Comparison of ENCODE assay signal across 10 mouse cellular contexts in the genomic region with DNA sequence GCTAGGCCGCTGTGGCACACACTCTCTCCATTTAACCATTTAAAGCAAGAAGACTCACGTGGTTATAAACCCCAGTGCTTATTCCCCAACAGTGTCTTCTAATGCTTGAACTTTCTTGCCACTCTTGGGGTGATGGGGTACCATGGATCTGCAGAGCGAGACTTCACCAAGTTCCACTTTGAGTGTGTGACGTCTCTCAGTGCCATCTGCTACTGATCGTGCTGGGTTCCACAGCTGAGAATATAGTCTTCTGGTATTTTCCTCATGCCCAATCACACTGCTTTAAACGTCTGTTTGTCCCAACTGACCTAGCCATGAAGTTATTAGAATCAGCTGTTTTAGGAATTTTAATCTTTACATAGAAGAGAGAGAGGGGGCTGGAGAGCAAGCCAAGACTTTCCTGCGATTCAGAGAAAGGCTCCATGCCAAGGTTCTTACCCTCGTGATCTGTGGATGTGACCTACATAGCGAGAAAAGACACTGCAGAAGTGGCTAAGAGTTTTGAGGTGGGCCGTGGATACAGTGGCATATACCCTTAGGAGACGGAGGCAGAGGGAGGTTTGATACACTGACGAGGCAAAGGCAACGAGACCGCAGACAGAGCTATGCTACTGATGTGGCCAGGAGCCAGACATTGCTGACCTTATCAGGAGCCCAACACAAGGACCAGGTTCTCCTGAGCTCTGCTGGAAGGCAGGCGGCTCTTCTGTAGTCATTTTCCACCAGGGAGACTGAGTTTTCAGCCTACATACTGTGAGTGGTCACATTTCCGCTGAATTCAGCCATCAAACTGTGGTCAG. TPM values are rescaled to one million over a fixed set of nuclear protein-coding genes. Genes with fewer than 3 reads are reported as not detected.
DNase-seq lines count a peak whose midpoint lies in the region; ATAC-seq and TF ChIP-seq lines count a peak whose summit lies in the region.
"Had no signal": no experiment of that assay in that cellular context is flagged by ENCODE, and none has a peak within 500 bp of the region (broad histone marks: within the 10 kb centered on the region; RNA-seq: fewer than 3 reads in every experiment).

No protein-coding gene starts in this region.

- H3K9me3 ChIP-seq in heart, embryonic 13.5 days = no peaks in the 10 kb centered on the region
- no peaks in the 10 kb centered on the region for H3K9me3 ChIP-seq in lung, postnatal 0 days (ENCODE audit: low read length)
- H3K9me3 ChIP-seq: kidney, embryonic 15.5 days; midbrain, embryonic 13.5 days had no signal

- peaks cover 45% of the 10 kb centered on the region for H3K4me1 ChIP-seq in heart, embryonic 13.5 days
- no peaks in the 10 kb centered on the region for H3K4me1 ChIP-seq in lung, postnatal 0 days (ENCODE audit: insufficient read depth, low read depth, low read length)

- H3K9ac ChIP-seq in heart, embryonic 13.5 days = 0 out of 2 replicates have a peak overlapping the region, but pooled peaks have one; percentile 37
- H3K9ac ChIP-seq in lung, postnatal 0 days (replicated peaks; ENCODE audit: low read depth) = no peak overlapping the region
- H3K9ac ChIP-seq: kidney, embryonic 15.5 days; midbrain, embryonic 13.5 days had no signal

- intact Hi-C loops in gastrocnemius, postnatal 14 days (cut with DNase I; ENCODE audit: low total_unique reads) = no loop called here

- TF ChIP-seq EP300 in lung, postnatal 0 days (IDR thresholded peaks at IDR 0.05) = no peak

- H3K36me3 ChIP-seq in heart, embryonic 13.5 days = no peaks in the 10 kb centered on the region
- no peaks in the 10 kb centered on the region for H3K36me3 ChIP-seq in lung, postnatal 0 days (ENCODE audit: insufficient read depth, low read length)
- H3K36me3 ChIP-seq: kidney, embryonic 15.5 days; midbrain, embryonic 13.5 days had no signal

- 40% methylated on average over 16 of the region's 16 CpGs for WGBS in heart, embryonic 13.5 days
- WGBS in lung, postnatal 0 days = 58% methylated on average over 16 of the region's 16 CpGs

- H3K4me3 ChIP-seq in heart, embryonic 13.5 days = no peak overlapping the region
- H3K4me3 ChIP-seq in lung, postnatal 0 days (ENCODE audit: low read depth, low read length) = no peak overlapping the region
- H3K4me3 ChIP-seq: kidney, embryonic 15.5 days; midbrain, embryonic 13.5 days had no signal

- H3K4me2 ChIP-seq in heart, embryonic 13.5 days = peak overlapping the region; percentile 50
- no peak overlapping the region for H3K4me2 ChIP-seq in lung, postnatal 0 days (replicated peaks; ENCODE audit: low read depth, low read length)
- H3K4me2 ChIP-seq: kidney, embryonic 15.5 days; midbrain, embryonic 13.5 days had no signal

- no peak for ATAC-seq in heart, embryonic 13.5 days (ENCODE audit: extremely low read depth, insufficient number of reproducible peaks, low FRiP score, low TSS enrichment)
- peak; percentile 69 for ATAC-seq in megakaryocyte progenitor cell, adult 5-6 weeks (replicated peaks; ENCODE audit: poor library complexity)
- no peak for ATAC-seq in lung, postnatal 0 days
- ATAC-seq: midbrain, embryonic 13.5 days had no signal

- no peak for TF ChIP-seq CTCF in lung, postnatal 0 days (IDR thresholded peaks at IDR 0.05)

- H3K27ac ChIP-seq in heart, embryonic 13.5 days (replicated peaks) = peak overlapping the region; percentile 77
- no peak overlapping the region for H3K27ac ChIP-seq in lung, postnatal 0 days (ENCODE audit: low read length)
- H3K27ac ChIP-seq: kidney, embryonic 15.5 days; midbrain, embryonic 13.5 days had no signal

- DNase-seq in ovary, adult 18-20 months (ENCODE audit: low spot score) = peak; percentile 24
- DNase-seq in ovary, postnatal 14 days (ENCODE audit: low spot score) = no peak
- peak; percentile 67 to 73 for DNase-seq in cerebellum, adult 18-20 months
- DNase-seq in layer of hippocampus, adult 8-10 months (ENCODE audit: low spot score in 2 of 2) = no peak
- DNase-seq in gastrocnemius, postnatal 14 days = no peak
- no peak for DNase-seq in lung, postnatal 0 days (ENCODE audit: low spot score)

- no peaks in the 10 kb centered on the region for H3K27me3 ChIP-seq in heart, embryonic 13.5 days (replicated peaks)
- no peaks in the 10 kb centered on the region for H3K27me3 ChIP-seq in lung, postnatal 0 days (replicated peaks; ENCODE audit: insufficient read depth, low read length)
- H3K27me3 ChIP-seq: kidney, embryonic 15.5 days; midbrain, embryonic 13.5 days had no signal

RNA-seq across cellular contexts. Expression of gene Leo1, which starts 10.3 kb away (rescaled TPM):
- 27.9 and 30.0 TPM in 2 replicates for polyA plus RNA-seq in heart, embryonic 13.5 days (2015; fragmentation: Nextera tagmentation; extraction: Ambion mirVana)
- 20.1 and 24.1 TPM in 2 replicates for total RNA-seq in megakaryocyte progenitor cell, adult 5-6 weeks (2015)
- total RNA-seq in megakaryocyte progenitor cell, adult 5-6 weeks (2017) = 49.9 and 60.3 TPM in 2 replicates
- total RNA-seq in layer of hippocampus, adult 8-10 months (2022) = 10 to 100 TPM; 19.8 to 22.8 (median 21.1) TPM
- 10 to 100 TPM; 17.3 to 22.2 TPM for total RNA-seq in gastrocnemius, postnatal 14 days (2021)
- polyA plus RNA-seq in lung, postnatal 0 days (2015; fragmentation: Nextera tagmentation; extraction: Ambion mirVana) = 17.0 and 19.3 TPM in 2 replicates

RNA-seq across cellular contexts. Expression of gene Mapk6, which starts 21.2 kb away (rescaled TPM):
- 47.2 and 49.8 TPM in 2 replicates for polyA plus RNA-seq in heart, embryonic 13.5 days (2015; fragmentation: Nextera tagmentation; extraction: Ambion mirVana)
- 64.2 and 65.1 TPM in 2 replicates for total RNA-seq in megakaryocyte progenitor cell, adult 5-6 weeks (2015)
- 50.3 and 53.6 TPM in 2 replicates for total RNA-seq in megakaryocyte progenitor cell, adult 5-6 weeks (2017)
- total RNA-seq in layer of hippocampus, adult 8-10 months (2022) = 10 to 100 TPM; 26.9 to 33.1 (median 28.2) TPM
- 10 to 100 TPM; 26.8 to 33.9 TPM for total RNA-seq in gastrocnemius, postnatal 14 days (2021)
- 28.0 and 30.5 TPM in 2 replicates for polyA plus RNA-seq in lung, postnatal 0 days (2015; fragmentation: Nextera tagmentation; extraction: Ambion mirVana)

Comparison
In these comparisons a context has a peak if more than half of its experiments do, and no peak if none do; other contexts are left out.
1. DNase-seq: peak in ovary, adult 18-20 months (single experiment) and cerebellum, adult 18-20 months (2 of 2); none in ovary, postnatal 14 days (single experiment), layer of hippocampus, adult 8-10 months (0 of 2), gastrocnemius, postnatal 14 days (single experiment) and lung, postnatal 0 days (single experiment).